Mouse (Mus musculus) ovary, postnatal 10 days (tissue): ENCODE data around the gene Supt7l.

Experiments
- DNase-seq: peaks from one replicate; pipeline ENCODE4 v3.0.0; 2022; ENCODE audit warnings: low spot score

Supt7l gene

GRCm38 (mm10) chr5:31492031-31492430 lies 35.6 kb downstream of the Supt7l start:
- DNase-seq = no peak

GRCm38 (mm10) chr5:31489116-31489769 lies 38.4 kb downstream of the Supt7l start:
- no peak for DNase-seq

- DNase-seq = no peak
These were observed 39.7 kb downstream of the Supt7l start for GRCm38 (mm10) chr5:31487889-31488288.

- no peak for DNase-seq
These were observed 42.2 kb downstream of the Supt7l start, which contains the start of gene 4930548H24Rik for GRCm38 (mm10) chr5:31485440-31485839. TSS of gene 4930548H24Rik (plus strand) at chr5:31485740.

GRCm38 (mm10) chr5:31480536-31480935 lies 47.1 kb downstream of the Supt7l start:
- no peak for DNase-seq

GRCm38 (mm10) chr5:31470334-31470733 lies 57.3 kb downstream of the Supt7l start:
- DNase-seq = peak; percentile 21

GRCm38 (mm10) chr5:31469711-31470110 lies 57.9 kb downstream of the Supt7l start:
- DNase-seq = no peak

GRCm38 (mm10) chr5:31467798-31468197 lies 59.8 kb downstream of the Supt7l start:
- DNase-seq = no peak
